Mouse (Mus musculus): ENCODE results near the gene March11. TPM values are rescaled to one million over a fixed set of nuclear protein-coding genes. Genes with fewer than 3 reads are reported as not detected.

The March11 gene
- polyA plus RNA-seq, 1 experiment from 2014 or later = 0.50 TPM

- no peaks in the 10 kb centered on the region for H3K36me3 ChIP-seq
- no peaks in the 10 kb centered on the region for H3K9me3 ChIP-seq
- no peak overlapping the region for H3K9ac ChIP-seq
- no peaks in the 10 kb centered on the region for H3K4me1 ChIP-seq
- H3K4me3 ChIP-seq (replicated peaks) = no peak overlapping the region
- H3K27me3 ChIP-seq (replicated peaks) = no peaks in the 10 kb centered on the region
- no peak overlapping the region for H3K27ac ChIP-seq
- no peak overlapping the region for H3K4me2 ChIP-seq
- ATAC-seq (ENCODE audit: insufficient read depth, low FRiP score, low read depth) = no peak
- WGBS = 84% methylated on average over 3 of the region's 3 CpGs
Measured at GRCm38 (mm10) chr15:26374946-26375345, 66.1 kb downstream of the March11 start.

DNA sequence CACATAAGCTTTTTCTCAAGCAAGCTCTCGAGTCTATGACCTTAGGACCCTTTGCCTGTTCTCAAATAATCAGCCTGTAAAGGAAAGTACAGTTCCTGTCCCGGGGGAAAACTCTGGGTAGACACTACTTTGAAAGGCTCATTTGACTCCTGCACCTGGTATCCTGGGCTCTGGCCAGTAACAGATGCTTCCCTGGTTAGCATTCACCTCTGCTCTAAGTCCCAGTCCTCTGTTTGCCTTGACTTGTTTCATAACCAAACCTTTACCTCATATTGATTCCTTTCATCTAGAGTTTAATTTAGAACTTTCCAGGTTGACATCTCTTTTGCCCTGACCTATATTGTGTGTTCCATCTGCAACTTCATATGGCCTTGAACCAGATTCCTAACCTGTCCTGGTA lies 68.5 kb downstream of the March11 start:
- WGBS = 61% methylated on average over 2 of the region's 2 CpGs
- H3K4me2 ChIP-seq = no peak overlapping the region
- H3K36me3 ChIP-seq = no peaks in the 10 kb centered on the region
- no peak overlapping the region for H3K4me3 ChIP-seq (replicated peaks)
- no peaks in the 10 kb centered on the region for H3K9me3 ChIP-seq
- no peak for ATAC-seq (ENCODE audit: insufficient read depth, low FRiP score, low read depth)
- no peak overlapping the region for H3K9ac ChIP-seq
- no peaks in the 10 kb centered on the region for H3K27me3 ChIP-seq (replicated peaks)
- H3K27ac ChIP-seq = no peak overlapping the region
- no peaks in the 10 kb centered on the region for H3K4me1 ChIP-seq

DNA sequence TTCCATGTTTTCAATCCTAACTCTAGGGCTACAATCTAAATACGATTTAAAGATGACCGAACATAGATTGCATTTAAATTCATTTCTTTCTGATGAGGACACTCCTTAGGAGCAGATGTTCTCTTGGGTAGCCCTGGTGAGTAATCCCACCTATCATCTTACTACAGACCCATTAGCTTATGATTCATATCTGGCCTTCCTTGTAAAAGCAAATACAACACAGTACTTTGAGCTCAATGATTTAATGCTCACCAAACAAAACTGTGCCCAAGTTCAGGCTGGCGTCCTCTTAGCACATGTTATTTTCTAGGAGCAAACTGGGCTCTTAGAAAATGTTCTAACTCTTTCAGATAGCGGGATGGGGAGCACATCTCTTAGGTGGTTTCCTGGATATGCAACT lies 70.0 kb downstream of the March11 start:
- no peak overlapping the region for H3K27ac ChIP-seq
- H3K9ac ChIP-seq = no peak overlapping the region
- H3K4me2 ChIP-seq = no peak overlapping the region
- WGBS = 71% methylated on average over 4 of the region's 4 CpGs
- no peaks in the 10 kb centered on the region for H3K27me3 ChIP-seq (replicated peaks)
- H3K9me3 ChIP-seq = no peaks in the 10 kb centered on the region
- no peaks in the 10 kb centered on the region for H3K36me3 ChIP-seq
- H3K4me3 ChIP-seq (replicated peaks) = no peak overlapping the region
- no peak for ATAC-seq (ENCODE audit: insufficient read depth, low FRiP score, low read depth)
- no peaks in the 10 kb centered on the region for H3K4me1 ChIP-seq

- Histone ChIP-seq H3K9me3 (no peaks in the 10 kb centered on the region), H3K4me3 (replicated peaks) (no peak overlapping the region), H3K4me1 (no peaks in the 10 kb centered on the region), H3K27ac (no peak overlapping the region), H3K9ac (no peak overlapping the region), H3K36me3 (no peaks in the 10 kb centered on the region), H3K4me2 (no peak overlapping the region), H3K27me3 (replicated peaks) (no peaks in the 10 kb centered on the region)
- ATAC-seq (ENCODE audit: insufficient read depth, low FRiP score, low read depth) = no peak
- WGBS = 70% methylated on average over 3 of the region's 3 CpGs
Measured at GRCm38 (mm10) chr15:26379831-26380230, 71.0 kb downstream of the March11 start.

GRCm38 (mm10) chr15:26380844-26381243 lies 72.0 kb downstream of the March11 start:
- H3K4me2 ChIP-seq = no peak overlapping the region
- H3K9ac ChIP-seq = no peak overlapping the region
- no peak overlapping the region for H3K4me3 ChIP-seq (replicated peaks)
- H3K27ac ChIP-seq = no peak overlapping the region
- H3K9me3 ChIP-seq = no peaks in the 10 kb centered on the region
- no peaks in the 10 kb centered on the region for H3K36me3 ChIP-seq
- 80% methylated on average over 1 of the region's 1 CpGs for WGBS
- no peaks in the 10 kb centered on the region for H3K4me1 ChIP-seq
- H3K27me3 ChIP-seq (replicated peaks) = no peaks in the 10 kb centered on the region
- no peak for ATAC-seq (ENCODE audit: insufficient read depth, low FRiP score, low read depth)

DNA sequence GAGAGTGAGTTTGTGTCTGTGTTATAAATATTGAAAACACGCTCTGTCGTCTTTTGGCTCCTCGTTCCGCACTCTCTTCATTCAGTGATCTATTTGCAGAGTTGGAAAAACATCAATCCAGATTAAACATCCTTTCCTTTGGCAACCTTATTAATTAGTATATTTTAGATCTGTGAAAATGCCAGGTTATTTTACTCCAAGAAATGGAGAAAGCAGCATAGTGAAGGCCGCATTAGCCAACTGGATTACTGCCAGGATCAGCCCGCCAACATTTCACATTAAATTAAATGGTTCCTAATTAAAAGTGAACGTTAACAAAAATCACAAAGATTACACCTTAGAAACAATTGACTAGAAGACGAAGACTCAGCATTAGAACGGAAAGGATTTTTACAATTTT lies 81.2 kb downstream of the March11 start:
- no peak for ATAC-seq (ENCODE audit: insufficient read depth, low FRiP score, low read depth)
- 81% methylated on average over 9 of the region's 9 CpGs for WGBS
- Histone ChIP-seq H3K36me3 (no peaks in the 10 kb centered on the region), H3K4me1 (no peaks in the 10 kb centered on the region), H3K4me3 (replicated peaks) (no peak overlapping the region), H3K4me2 (no peak overlapping the region), H3K9ac (no peak overlapping the region), H3K27me3 (replicated peaks) (no peaks in the 10 kb centered on the region), H3K9me3 (no peaks in the 10 kb centered on the region), H3K27ac (no peak overlapping the region)

GRCm38 (mm10) chr15:26396556-26396955 lies 87.7 kb downstream of the March11 start:
- no peaks in the 10 kb centered on the region for H3K27me3 ChIP-seq (replicated peaks)
- no peaks in the 10 kb centered on the region for H3K9me3 ChIP-seq

GRCm38 (mm10) chr15:26425284-26425683 lies 116.4 kb downstream of the March11 start:
- Histone ChIP-seq H3K9ac (no peak overlapping the region), H3K4me3 (replicated peaks) (no peak overlapping the region), H3K9me3 (no peaks in the 10 kb centered on the region), H3K4me1 (no peaks in the 10 kb centered on the region), H3K4me2 (no peak overlapping the region), H3K27ac (no peak overlapping the region), H3K27me3 (replicated peaks) (no peaks in the 10 kb centered on the region), H3K36me3 (no peaks in the 10 kb centered on the region)
- ATAC-seq (ENCODE audit: insufficient read depth, low FRiP score, low read depth) = no peak
- WGBS = 74% methylated on average over 3 of the region's 3 CpGs

More at GRCm38 (mm10) chr15:26396556-26396955, 87.7 kb downstream of the March11 start:
- no peak overlapping the region for H3K4me3 ChIP-seq (replicated peaks)
- no peaks in the 10 kb centered on the region for H3K36me3 ChIP-seq
- WGBS = 81% methylated on average over 2 of the region's 2 CpGs
- H3K9ac ChIP-seq = no peak overlapping the region
- ATAC-seq (ENCODE audit: insufficient read depth, low FRiP score, low read depth) = no peak
- no peaks in the 10 kb centered on the region for H3K4me1 ChIP-seq
- no peak overlapping the region for H3K4me2 ChIP-seq
- H3K27ac ChIP-seq = no peak overlapping the region

DNA sequence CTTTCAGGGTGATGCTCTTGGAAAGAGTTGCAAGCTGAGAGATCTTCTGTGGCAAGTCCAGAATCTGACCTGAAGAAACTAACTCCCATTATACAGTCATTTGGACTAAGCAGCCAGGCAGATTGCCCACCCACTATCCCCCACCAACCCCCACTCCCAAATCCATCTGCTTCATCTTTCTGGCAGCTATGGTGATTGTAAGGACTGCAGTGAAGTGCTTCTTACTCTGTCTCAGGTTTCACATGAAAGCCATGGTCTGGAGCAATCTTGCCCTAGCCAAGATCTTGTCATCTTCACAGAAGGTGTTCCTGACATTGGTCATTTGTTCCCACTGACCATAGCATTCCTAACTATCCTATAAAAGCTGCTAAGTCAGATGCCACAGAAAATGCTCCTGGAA lies 117.4 kb downstream of the March11 start:
- Histone ChIP-seq H3K9ac (no peak overlapping the region), H3K4me2 (no peak overlapping the region), H3K4me1 (no peaks in the 10 kb centered on the region), H3K4me3 (replicated peaks) (no peak overlapping the region), H3K9me3 (no peaks in the 10 kb centered on the region), H3K27me3 (replicated peaks) (no peaks in the 10 kb centered on the region), H3K27ac (no peak overlapping the region), H3K36me3 (no peaks in the 10 kb centered on the region)
- no peak for ATAC-seq (ENCODE audit: insufficient read depth, low FRiP score, low read depth)

GRCm38 (mm10) chr15:26430565-26430964 lies 121.7 kb downstream of the March11 start:
- no peak overlapping the region for H3K27ac ChIP-seq
- H3K36me3 ChIP-seq = no peaks in the 10 kb centered on the region
- H3K9me3 ChIP-seq = no peaks in the 10 kb centered on the region
- no peak overlapping the region for H3K9ac ChIP-seq
- ATAC-seq (ENCODE audit: insufficient read depth, low FRiP score, low read depth) = no peak
- WGBS = 74% methylated on average over 2 of the region's 2 CpGs
- H3K4me2 ChIP-seq = no peak overlapping the region
- H3K4me1 ChIP-seq = no peaks in the 10 kb centered on the region
- no peaks in the 10 kb centered on the region for H3K27me3 ChIP-seq (replicated peaks)
- no peak overlapping the region for H3K4me3 ChIP-seq (replicated peaks)

DNA sequence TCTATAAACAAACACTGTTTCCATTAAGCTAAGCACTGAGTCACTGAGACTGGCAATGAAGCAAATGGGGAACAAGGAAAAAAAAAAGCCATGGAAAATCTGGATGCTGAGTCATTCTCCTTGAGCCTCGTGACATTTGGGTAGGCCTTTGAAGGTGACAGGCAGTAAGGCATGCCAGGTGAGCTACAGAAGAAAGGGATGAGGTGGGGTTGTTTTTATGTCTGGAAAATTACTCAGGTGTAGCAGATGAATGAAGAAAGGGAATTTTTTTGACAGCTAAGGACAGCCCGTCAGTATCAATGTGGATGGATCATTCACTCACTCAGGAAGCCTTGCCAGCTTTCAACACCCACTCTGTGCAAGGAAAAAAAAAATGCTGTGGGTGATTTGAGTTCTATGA lies 123.8 kb downstream of the March11 start:
- no peaks in the 10 kb centered on the region for H3K9me3 ChIP-seq
- H3K4me2 ChIP-seq = no peak overlapping the region
- ATAC-seq (ENCODE audit: insufficient read depth, low FRiP score, low read depth) = no peak
- no peaks in the 10 kb centered on the region for H3K27me3 ChIP-seq (replicated peaks)
- H3K9ac ChIP-seq = no peak overlapping the region
- H3K4me1 ChIP-seq = no peaks in the 10 kb centered on the region
- H3K4me3 ChIP-seq (replicated peaks) = no peak overlapping the region
- H3K27ac ChIP-seq = no peak overlapping the region
- no peaks in the 10 kb centered on the region for H3K36me3 ChIP-seq
- 66% methylated on average over 2 of the region's 2 CpGs for WGBS

DNA sequence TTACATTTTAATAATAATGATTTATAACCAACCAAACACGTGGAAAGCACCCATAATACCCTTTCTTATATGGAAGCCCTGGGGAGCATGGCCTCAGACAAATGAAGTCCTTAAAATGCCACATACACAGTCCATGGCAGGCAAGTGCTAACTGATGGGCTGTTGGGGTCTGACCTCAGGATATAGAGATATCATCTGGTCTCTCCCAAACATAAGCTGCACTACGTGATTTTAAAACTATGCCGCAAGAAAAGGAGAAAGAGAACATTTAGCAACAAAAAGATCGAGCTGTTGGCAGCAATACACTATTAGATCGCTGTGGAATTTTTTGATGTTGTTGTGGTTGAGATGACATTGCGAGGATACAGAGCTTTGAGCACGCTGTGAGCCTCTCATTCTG lies 126.9 kb downstream of the March11 start:
- no peak for ATAC-seq (ENCODE audit: insufficient read depth, low FRiP score, low read depth)
- no peaks in the 10 kb centered on the region for H3K9me3 ChIP-seq
- H3K9ac ChIP-seq = no peak overlapping the region
- no peaks in the 10 kb centered on the region for H3K4me1 ChIP-seq
- WGBS = 76% methylated on average over 7 of the region's 7 CpGs
- no peaks in the 10 kb centered on the region for H3K36me3 ChIP-seq
- H3K27ac ChIP-seq = no peak overlapping the region
- H3K4me2 ChIP-seq = no peak overlapping the region
- no peaks in the 10 kb centered on the region for H3K27me3 ChIP-seq (replicated peaks)
- H3K4me3 ChIP-seq (replicated peaks) = no peak overlapping the region

DNA sequence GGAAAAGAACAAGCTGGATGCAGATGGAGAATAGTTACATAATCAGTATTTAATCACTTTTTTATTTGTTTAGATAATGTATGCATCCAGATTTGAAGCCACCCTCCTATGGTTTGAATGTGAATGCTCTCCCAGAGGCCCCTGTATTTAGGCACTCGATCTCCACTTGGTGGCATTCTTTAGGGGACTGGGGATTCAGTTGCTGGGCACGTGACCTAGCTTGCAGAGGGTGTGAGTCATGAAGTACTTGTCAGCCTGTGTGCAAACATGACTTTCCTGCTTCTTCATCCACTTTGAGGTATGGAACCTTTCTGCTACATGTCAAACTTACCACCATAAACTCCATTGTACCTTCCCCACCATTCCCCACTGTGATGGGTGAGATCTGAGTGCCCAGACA lies 128.3 kb downstream of the March11 start:
- no peaks in the 10 kb centered on the region for H3K9me3 ChIP-seq
- no peak for ATAC-seq (ENCODE audit: insufficient read depth, low FRiP score, low read depth)
- H3K4me1 ChIP-seq = no peaks in the 10 kb centered on the region
- no peak overlapping the region for H3K27ac ChIP-seq
- no peaks in the 10 kb centered on the region for H3K36me3 ChIP-seq
- no peak overlapping the region for H3K4me2 ChIP-seq
- no peaks in the 10 kb centered on the region for H3K27me3 ChIP-seq (replicated peaks)
- no peak overlapping the region for H3K9ac ChIP-seq
- 47% methylated on average over 2 of the region's 2 CpGs for WGBS
- H3K4me3 ChIP-seq (replicated peaks) = no peak overlapping the region
